Mouse (Mus musculus): Measurements from ENCODE around the gene Tlcd2.

Tlcd2 gene

GRCm38 (mm10) chr11:75460844-75461742 lies at the start of gene Tlcd2:
TSS of gene Tlcd2 (plus strand) at chr11:75461715.
- DNase-seq: peak; percentile 100

GRCm38 (mm10) chr11:75415096-75415495 lies 46.4 kb upstream of the Tlcd2 start:
- no peak for DNase-seq

DNA sequence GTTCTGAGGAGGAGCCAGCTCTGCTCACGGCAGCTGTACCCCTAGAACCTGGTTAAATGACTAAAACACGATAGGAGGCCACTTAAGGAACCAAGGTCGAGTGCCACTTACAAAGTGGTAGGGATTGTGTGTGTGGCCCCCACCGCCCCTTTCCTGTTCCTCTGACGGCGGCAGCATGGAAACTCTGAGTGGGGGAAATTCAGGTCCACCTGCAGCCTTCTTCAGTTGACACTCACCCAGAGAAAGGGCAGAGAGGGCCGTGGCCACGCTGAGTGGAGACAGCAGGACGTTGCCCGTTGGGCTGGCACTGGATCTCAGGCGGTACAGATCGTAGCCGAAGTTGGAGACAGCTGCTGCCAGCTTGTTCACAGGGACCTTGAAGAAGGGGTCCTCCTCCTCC lies 45.5 kb upstream of the Tlcd2 start:
- no peak for DNase-seq

DNA sequence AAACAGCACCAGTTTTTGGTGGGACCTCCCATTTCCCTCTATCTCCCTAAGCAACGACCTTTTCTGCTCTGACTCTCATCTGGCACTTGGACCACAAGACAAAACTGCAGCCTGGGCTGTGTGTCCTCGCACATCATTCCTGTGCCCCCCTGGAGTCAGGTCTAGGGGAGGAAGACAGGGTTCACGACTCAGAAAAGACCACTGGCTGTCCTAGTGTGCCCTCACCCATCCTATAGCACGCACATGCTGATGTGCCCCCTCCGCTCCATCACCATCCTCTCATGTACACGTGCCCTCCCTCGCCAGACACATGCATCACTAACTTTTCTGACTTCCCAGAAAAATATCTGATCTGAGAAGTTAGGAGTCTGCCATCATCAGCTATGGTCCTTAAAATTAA lies 41.5 kb upstream of the Tlcd2 start:
- no peak for DNase-seq

- no peak for DNase-seq
Measured at GRCm38 (mm10) chr11:75420810-75421374, 40.6 kb upstream of the Tlcd2 start.

DNA sequence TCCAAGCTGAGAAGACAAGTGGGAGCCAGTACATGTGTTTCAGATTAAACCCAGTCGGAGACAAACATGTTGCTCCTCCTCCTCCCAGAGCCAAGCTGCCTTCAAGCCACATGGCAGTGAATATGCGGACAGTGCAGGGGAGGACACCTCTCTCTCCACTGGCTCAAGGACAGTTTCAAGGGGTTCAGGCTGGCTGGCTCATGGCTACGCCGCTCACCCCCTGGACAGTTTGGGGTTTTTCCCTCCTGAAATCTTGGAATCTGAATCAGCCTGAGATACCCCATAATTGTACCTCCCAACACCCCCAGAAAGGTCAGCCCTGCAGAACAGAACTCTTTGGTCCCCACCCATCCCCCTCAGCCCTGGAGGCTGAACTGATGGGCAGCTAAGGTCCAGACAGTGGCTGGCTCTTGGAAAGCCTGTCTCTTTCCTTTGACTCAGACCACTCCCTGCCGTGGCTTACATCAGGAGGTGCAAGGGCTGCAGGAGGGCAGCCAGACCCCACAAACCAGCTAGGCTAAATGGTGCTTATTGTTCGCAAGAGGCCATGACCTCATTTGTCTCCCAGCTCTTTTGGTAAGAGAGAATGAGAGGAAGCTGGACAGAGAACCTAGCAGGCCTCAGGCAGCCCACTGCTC lies 40.0 kb upstream of the Tlcd2 start:
- DNase-seq: no peak

DNA sequence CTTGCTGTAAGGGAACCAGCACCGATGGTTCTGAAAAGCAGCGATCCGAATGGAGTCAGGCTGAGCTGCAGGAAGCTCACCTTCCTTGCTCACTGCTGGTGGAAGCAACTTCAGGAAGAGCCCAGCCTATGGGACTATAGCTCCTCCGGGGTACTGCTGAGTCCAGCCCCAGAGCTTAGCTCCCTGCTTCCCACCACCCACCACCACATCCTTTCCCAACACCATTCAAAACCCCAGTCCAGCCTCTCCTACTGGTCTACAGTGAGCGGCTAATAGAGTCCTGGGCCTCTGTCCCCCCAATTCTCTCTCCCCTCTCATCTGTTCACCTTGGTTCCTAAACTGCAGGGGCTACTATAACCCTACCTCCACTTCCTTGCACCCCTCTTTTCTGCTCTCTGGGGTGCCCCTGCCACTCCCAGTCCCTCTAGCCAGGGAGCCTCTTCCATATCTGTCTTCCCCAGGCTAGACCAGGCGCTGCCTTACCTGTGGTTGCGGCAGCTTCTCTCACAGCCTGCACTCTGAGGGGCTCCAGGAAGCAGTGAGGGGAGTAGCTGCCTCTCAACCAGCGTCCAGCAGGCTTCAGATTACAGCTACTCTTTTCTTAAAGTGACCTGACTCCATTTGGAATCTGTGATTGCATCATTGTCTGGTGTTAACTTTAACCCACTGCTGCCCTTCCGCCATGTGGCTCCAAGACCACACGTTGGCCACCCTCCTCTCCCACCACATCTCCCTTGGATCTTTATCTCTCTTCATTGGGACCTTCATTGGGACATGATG lies 39.3 kb upstream of the Tlcd2 start, which contains the start of gene Serpinf1:
TSS of gene Serpinf1 (minus strand) at position 689 of the 780 bp plus-strand sequence.
- DNase-seq: no peak

- DNase-seq: no peak
Measured at GRCm38 (mm10) chr11:75423091-75423490, 38.4 kb upstream of the Tlcd2 start.

DNA sequence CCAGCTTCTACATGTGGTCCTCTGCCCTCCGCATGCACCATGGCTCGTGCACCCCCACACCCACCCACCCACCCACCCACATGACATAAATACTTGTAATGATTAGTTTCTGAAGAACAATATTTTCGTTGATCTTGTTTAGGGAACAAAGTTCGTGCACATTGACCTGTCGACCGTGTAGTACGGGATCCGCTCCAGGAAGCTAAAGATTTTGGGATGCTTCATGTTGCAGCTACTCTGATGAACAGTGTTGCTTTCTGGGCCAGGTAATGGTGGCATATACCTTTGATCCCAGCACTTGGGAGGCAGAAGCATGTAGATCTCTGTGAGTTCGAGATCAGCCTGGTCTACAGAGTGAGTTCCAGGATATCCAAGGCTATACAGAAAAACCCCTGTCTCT lies 37.5 kb upstream of the Tlcd2 start:
- DNase-seq: no peak

- no peak for DNase-seq
Measured at GRCm38 (mm10) chr11:75424459-75424858, 37.1 kb upstream of the Tlcd2 start.

DNA sequence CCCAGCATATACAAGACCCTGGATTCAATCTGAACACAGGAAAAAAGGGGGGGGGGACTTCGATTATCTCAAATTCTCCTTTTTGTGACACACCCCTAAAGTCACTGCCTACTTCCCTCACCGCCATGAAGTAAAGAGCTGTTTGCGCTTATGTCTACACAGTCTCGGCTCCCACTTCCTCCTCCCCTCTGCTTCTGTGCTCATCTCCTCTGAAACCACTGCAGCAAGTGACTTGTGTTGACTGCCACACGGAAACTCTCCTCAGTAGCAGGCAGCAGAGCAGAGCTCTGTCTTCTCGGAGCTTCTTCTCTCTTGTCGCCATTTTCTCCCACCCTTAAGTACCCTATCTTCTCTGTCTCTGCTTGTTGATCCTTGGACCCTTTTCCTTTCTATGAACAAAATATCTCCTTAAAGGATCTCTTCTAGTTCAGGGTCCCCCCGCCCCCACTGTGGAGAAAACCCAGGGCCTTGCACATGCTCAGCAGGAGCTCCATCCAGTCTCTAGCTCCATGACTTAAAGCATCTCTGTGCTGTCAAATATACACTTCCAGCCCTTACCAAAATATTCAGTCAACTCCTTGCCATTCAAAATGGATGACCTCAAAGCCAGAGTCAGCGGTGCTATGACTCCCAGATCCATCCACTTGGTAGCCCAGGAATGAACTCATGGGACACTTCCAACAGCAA lies 32.4 kb upstream of the Tlcd2 start:
- DNase-seq: no peak

GRCm38 (mm10) chr11:75431307-75431706 lies 30.2 kb upstream of the Tlcd2 start:
- peak; percentile 76 for DNase-seq

DNA sequence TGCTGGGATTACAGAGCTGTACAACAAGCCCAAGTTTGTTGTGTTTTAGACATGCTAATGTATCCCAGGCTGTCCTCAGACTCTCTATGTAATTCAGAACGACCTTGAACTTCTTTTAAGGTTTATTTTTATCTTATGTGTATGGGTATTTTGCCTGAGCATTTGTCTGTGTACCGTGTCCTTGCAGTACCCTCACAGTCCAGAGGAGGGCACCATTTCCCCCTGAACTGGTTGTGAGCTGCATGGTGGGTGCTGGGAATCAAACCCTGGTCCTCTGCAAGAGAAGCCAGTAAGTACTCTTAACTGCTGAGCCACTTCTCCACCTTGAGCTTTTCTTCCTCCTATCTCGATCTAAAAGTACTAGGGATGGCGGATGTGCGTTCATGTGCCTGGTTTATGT lies 27.4 kb upstream of the Tlcd2 start:
- DNase-seq: no peak

DNA sequence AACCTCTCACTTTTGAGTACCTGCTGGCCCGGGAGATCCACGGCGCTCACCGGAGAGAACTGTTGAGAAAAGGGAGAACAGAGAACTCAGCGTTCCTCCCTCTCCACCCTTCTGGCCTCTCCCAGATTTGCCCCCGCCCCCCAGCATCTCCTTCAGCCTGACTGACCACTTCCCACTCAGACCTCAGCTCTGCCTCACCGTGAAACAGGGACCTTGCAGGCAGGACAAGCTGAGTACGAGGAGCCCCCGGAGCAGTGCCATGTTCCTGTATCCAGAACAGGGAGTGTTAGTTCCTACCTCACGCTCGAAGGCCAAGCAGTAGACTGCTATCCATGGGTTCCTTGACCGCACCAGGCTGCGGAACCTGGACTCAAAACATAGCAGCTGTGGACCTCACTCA lies 23.3 kb upstream of the Tlcd2 start:
- no peak for DNase-seq

- DNase-seq: no peak
Measured at GRCm38 (mm10) chr11:75438804-75439203, 22.7 kb upstream of the Tlcd2 start.

GRCm38 (mm10) chr11:75439363-75439762 lies 22.2 kb upstream of the Tlcd2 start, which contains the start of gene Serpinf2:
TSS of gene Serpinf2 (minus strand) at chr11:75439591.
- DNase-seq: no peak

GRCm38 (mm10) chr11:75439951-75440350 lies 21.6 kb upstream of the Tlcd2 start:
- DNase-seq: no peak

- no peak for DNase-seq
Measured at GRCm38 (mm10) chr11:75441034-75441433, 20.5 kb upstream of the Tlcd2 start.

DNA sequence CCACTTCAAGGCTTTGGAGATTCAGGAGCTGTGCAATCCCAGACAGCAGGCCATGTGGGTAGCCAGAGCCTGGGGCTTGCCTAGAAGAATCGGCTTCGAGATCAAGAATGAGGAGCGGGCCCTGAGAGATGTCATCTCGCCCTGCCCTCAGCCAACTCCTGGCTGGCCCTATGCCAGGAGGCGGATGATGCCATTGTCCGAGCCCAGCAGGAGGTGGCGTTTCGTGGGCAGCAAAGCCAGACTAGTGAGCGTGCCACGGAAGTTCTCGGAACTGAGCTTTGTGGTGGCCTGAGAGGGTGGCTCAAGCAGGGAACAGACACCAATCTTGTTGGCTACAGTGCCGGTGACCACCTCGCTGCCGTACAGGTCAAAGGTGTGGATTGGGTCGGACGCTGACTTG lies 19.9 kb upstream of the Tlcd2 start:
- peak; percentile 39 for DNase-seq

DNA sequence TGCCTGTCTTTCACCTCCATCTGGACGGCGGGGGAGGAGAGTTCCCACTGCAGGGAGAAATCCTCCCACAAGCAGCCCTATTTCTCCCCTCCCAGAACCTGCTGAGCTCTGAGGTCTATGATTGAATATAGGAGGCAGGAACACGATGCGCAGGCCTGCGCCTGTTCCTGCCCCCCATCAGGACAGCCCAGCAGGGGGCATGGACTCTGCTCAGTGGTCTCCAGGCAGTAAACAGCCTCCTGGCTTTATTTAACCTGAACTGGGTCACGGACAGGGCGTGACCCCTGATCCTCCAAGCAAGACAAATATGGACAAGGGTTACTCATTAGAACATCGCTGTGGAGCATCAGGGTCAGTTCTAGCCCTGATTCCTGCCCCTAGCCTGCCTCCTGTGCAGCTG lies 17.8 kb upstream of the Tlcd2 start:
- DNase-seq: no peak

DNA sequence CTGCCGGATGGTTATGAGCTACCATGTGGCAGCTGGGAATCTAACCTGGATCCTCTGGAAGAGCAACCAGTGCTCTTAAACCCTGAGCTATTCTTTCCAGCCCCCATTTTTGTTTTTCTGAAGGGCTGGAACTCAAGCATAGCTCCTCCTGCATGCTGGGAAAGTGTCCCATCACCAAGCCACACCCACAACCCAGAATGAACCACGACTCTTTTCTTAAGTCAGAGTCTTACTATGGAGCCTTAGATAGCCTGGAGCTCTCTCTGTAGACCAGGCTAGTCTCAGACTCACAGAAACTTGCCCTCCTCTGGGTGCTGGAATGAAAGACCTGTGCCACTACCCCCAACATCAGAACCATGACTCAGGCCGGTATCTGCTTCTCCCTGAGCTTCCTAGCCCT lies 12.9 kb upstream of the Tlcd2 start:
- DNase-seq: no peak

DNA sequence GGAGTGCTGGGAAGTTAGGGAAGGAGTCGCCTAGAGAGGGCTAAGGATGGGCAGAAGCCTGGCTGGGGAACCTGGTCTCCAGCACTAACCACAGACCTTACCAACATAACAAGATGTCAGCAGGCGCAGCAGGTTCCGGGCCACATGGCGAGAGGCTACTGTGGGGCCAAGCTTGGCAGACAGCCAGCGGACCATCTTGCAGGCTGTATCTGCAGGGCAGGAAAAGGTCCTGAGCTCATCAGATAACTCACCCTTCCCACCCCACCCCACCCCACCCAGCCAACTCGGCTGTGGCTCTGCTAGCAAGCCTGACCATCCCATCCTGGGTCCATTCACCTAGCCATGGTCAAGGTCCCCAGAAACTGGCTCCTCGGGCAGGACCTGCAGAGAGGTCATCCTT lies 11.8 kb upstream of the Tlcd2 start:
- peak; percentile 68 for DNase-seq

All from cerebellum, adult 11-12 months (tissue).